Mouse (Mus musculus) splenic B cell, adult 2 months (primary cell): ENCODE data around the gene Nomo1.

ENCODE experiments used
- DNase-seq: peaks from one replicate; pipeline ENCODE4 v3.0.0-alpha.2; 2011; ENCODE audit warnings: low read depth, low spot score
- H3K27me3 ChIP-seq: 2 replicates; pipeline ENCODE4 v1.6.1; 2012; ENCODE audit warnings: mild to moderate bottlenecking, low read length, moderate library complexity, mixed read lengths; ENCODE audit not compliant: control insufficient read depth, poor library complexity, insufficient read depth, severe bottlenecking
- H3K36me3 ChIP-seq: 2 replicates; pipeline ENCODE4 v1.6.1; 2012; ENCODE audit warnings: mild to moderate bottlenecking, low read length, moderate library complexity, mixed read lengths; ENCODE audit not compliant: control insufficient read depth, poor library complexity, insufficient read depth, severe bottlenecking

Gene Nomo1

GRCm38 (mm10) chr7:46033109-46033869 is at the start of gene Nomo1:
Gene Nomo1 (plus strand): TSS chr7:46033698.
- Histone ChIP-seq H3K36me3 (no peaks in the 10 kb centered on the region), H3K27me3 (no peaks in the 10 kb centered on the region)
- DNase-seq, result peak; percentile 99

DNA sequence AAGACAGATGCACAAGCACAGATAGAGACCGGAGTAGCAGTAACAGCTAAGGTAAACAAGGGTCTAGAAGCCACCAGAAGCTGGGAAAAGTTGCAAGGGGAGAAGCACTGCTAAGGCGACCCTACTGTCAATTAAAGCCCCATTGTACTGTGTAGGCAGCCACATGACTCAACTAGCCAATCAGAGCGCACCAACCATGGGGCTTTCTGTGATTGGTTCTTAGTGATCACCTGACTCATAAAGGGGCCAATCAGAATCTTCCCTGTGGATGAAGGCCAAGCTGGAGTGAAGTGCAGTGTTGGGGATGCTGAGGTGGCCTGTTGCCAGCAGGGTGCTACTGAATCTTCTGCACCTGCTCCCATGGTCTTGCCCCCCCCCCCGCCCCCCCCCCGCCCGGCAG is 46.6 kb upstream of the Nomo1 start:
- Histone ChIP-seq H3K36me3 (no peaks in the 10 kb centered on the region), H3K27me3 (no peaks in the 10 kb centered on the region)
- no peak for DNase-seq

- Histone ChIP-seq H3K36me3 (no peaks in the 10 kb centered on the region), H3K27me3 (no peaks in the 10 kb centered on the region)
- DNase-seq, result no peak
Measured at GRCm38 (mm10) chr7:45988344-45988743, 45.2 kb upstream of the Nomo1 start.

DNA sequence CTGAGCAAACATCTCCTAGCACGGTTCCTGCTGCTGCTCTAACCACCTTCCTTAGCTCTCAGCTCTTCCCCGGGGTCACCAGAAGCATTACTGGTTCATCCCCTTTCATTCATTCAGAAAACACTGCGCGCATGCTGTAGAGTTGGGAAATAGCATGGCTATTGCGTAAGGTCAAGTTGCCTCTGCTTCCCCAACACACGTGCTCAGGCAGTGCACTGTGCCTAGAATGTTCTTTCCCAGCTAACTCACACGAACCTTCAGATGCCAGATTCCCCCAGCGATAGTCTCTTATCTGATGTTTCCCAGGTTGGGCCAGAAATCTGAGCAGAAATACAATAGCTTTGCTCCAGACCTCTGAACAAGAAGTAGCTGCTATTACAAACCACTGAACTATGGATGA is 41.0 kb upstream of the Nomo1 start:
- no peak for DNase-seq
- no peaks in the 10 kb centered on the region for H3K36me3 ChIP-seq
- H3K27me3 ChIP-seq, result no peaks in the 10 kb centered on the region

GRCm38 (mm10) chr7:46000577-46000976 is 32.9 kb upstream of the Nomo1 start:
- no peaks in the 10 kb centered on the region for H3K27me3 ChIP-seq

GRCm38 (mm10) chr7:46002748-46003147 is 30.8 kb upstream of the Nomo1 start:
- peak; percentile 18 for DNase-seq
- Histone ChIP-seq H3K27me3 (no peaks in the 10 kb centered on the region), H3K36me3 (no peaks in the 10 kb centered on the region)

More at GRCm38 (mm10) chr7:46000577-46000976, 32.9 kb upstream of the Nomo1 start:
- DNase-seq, result no peak
- H3K36me3 ChIP-seq, result no peaks in the 10 kb centered on the region

- Histone ChIP-seq H3K36me3 (no peaks in the 10 kb centered on the region), H3K27me3 (no peaks in the 10 kb centered on the region)
- DNase-seq, result peak; percentile 73
Measured at GRCm38 (mm10) chr7:46009578-46009977, 23.9 kb upstream of the Nomo1 start.

GRCm38 (mm10) chr7:46012121-46012520 is 21.4 kb upstream of the Nomo1 start:
- Histone ChIP-seq H3K27me3 (no peaks in the 10 kb centered on the region), H3K36me3 (no peaks in the 10 kb centered on the region)
- no peak for DNase-seq

DNA sequence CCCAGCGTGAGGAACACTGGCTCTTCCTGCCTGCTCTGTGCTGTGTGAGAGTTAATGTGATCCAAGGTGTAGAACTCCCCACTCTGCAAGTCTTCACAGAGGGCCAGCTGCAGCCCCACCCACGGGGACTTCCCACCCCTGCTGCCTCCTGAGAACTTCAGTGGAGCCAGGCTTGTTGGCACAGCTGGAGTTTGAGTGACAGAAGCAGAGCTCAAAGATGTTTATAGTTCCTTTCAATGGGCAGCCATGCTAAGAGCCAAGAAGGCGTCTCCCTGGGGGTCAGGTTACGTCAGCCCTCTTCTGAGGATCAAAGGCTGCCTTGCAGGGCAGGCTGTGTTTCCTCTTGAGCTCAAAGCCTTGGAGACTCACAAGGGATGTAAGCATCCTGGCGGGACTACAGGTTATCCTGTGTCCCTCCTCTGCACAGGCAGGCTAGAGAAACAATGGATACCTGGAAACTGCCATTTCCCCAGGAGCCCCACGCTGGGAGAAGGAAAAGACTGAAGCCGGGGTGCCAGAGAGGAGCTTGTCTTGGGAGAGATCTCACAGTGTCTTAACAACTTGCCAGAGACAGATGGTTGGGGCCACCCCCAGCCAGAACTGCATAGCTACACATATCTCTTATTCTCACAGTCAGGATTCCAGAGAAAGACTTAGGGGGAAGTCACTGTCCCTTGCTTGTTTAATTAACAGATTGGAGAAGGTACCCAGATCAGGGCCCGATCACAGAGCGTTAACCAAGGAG is 20.1 kb upstream of the Nomo1 start:
- no peaks in the 10 kb centered on the region for H3K36me3 ChIP-seq
- DNase-seq, result no peak
- no peaks in the 10 kb centered on the region for H3K27me3 ChIP-seq

- Histone ChIP-seq H3K27me3 (no peaks in the 10 kb centered on the region), H3K36me3 (no peaks in the 10 kb centered on the region)
- no peak for DNase-seq
Measured at GRCm38 (mm10) chr7:46019594-46019993, 13.9 kb upstream of the Nomo1 start.

DNA sequence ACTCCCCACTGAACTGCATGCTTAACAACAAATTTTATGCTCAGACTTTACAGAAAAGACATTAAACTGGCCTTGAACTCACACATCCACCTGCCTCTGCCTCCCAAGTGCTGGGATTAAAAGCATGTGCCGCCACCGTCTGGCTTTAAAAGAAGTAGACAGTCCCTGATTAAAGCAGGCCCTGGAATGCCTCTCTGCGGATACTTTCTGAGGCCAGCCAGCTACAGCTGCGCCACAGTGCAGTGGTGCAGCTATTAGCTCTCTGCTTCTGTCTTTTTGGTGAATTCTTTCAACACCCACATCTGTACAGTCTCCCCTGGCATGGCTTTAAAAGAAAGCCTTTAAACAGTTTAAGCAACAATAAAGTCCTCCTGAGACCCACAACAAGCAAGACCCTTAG is 11.5 kb upstream of the Nomo1 start:
- no peak for DNase-seq
- Histone ChIP-seq H3K27me3 (no peaks in the 10 kb centered on the region), H3K36me3 (no peaks in the 10 kb centered on the region)

DNA sequence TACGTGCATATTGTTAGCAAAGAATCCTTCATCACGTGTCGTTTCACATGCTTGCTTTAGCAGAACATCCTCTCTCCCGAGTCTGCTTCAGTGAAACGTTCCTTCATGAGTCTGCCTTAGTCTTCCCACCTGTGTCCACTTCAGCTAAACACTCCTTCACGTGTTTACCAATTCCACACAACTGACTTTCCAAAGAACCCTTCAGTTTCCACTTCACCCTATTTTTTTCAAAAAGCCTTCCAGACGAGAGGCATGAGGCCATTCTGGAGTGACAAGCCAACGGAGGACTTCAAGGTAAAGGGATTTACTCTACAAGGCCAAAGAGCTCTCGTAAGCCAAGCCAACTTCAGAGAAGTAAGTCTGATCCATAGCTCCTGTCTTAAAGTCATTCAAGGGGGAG is 8.1 kb upstream of the Nomo1 start:
- no peak for DNase-seq
- Histone ChIP-seq H3K36me3 (no peaks in the 10 kb centered on the region), H3K27me3 (no peaks in the 10 kb centered on the region)

DNA sequence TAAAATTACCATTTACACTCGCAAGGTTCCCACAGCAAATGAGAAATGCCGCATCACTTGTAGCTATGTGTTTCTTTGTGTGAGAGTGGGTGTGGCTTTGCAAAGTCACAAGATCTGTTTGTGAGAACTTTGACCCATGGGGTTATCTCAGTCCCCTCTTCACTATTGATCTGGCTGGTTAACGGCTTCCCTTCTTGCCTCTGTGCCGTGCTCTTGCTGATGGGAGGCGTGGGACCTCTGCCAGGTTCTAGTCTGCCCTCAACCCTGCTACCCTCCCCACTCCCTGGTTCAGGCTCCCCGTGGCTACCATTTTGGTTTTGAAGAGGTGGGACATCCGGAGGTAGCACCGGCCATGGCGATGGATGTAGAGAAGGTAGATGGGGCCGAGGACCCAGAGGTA is 4.8 kb upstream of the Nomo1 start:
- Histone ChIP-seq H3K27me3 (no peaks in the 10 kb centered on the region), H3K36me3 (no peaks in the 10 kb centered on the region)
- DNase-seq, result no peak

DNA sequence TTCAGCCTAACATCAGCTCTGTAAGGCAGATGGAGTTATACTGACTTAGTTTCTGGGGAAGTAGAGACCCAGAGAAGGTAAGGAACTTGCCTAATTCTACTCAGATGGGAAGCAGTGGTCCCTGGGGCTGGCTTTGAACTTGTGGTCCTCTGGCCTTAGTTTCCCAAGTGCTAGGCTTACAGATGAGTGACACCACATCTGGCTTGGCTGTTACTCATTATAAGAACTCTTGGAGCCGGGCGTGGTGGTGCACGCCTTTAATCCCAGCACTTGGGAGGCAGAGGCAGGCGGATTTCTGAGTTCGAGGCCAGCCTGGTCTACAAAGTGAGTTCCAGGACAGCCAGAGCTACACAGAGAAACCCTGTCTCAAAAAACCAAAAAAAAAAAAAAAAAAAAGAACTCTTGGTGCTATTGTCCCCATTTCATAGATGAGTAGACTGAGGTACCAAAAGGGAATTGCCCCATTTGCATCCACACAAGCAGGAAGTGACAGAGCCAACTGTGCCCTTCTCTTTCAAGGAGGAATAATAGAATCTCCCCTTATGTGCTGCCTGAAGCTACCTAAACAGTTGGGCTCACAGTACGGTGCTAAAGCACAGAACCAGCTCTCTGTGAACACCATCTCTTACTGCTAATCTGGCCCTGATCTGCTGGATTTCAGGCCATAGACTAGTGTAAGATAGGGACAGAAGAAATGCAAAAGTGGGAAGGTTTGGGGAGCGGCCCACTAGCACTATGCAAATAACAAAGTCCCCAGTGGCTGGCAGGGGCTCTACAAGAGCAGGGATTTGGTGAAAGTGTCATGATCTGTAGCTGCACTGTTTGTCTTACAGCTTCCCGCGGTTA is 4.0 kb upstream of the Nomo1 start:
- H3K27me3 ChIP-seq, result no peaks in the 10 kb centered on the region
- peak; percentile 51 for DNase-seq

DNA sequence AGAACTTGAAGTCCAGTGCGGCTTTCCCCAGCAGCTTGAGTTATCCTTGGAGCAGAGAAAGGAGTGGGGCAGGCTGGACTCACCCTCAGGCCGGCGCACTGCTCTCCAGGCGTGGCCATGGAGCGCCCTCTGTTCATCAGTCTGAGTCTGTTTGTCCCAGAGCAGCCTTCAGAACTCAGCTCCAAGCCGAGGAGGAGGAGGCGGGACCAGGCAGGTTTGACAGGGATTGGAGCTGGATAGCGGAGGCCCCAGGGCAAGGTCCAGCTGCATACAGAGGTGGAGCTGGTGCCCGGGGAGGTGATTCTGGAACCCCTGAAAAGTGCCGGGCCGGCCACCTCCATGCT is 3.4 kb upstream of the Nomo1 start, which contains the start of gene Abcc6:
Abcc6 (minus strand) TSS at position 158 of the 344 bp plus-strand sequence.
- H3K27me3 ChIP-seq, result no peaks in the 10 kb centered on the region
- no peaks in the 10 kb centered on the region for H3K36me3 ChIP-seq
- DNase-seq, result no peak

More for the DNA sequence above, 4.0 kb upstream of the Nomo1 start:
- H3K36me3 ChIP-seq, result no peaks in the 10 kb centered on the region
